Mouse (Mus musculus): Measurements from ENCODE around the gene Sytl1.

DNA sequence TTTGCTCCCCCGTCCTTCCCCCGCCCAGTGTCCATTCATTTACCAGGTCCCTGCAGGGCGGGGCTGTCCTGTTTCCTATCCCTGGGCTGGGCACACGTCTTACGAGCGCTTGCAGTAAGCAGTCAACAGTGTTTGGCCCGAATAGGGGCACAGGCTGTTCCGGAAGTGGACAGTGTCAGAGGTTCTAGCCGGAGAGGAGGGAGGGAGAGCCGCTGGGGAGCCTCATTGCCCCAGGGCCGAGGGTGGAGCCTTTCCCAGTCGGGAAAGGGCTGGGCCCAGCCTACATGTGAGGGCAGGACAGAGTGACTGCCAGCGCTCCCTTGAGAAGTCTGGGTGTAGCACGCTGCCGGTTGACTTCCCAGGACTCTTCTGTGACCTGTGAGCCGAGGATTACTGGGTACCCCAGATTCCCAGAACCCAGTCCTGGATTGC lies 22.4 kb downstream of the Sytl1 start, which contains the start of gene Map3k6:
- TF ChIP-seq CTCF (IDR thresholded peaks at IDR 0.05; ENCODE audit: control insufficient read depth, insufficient read depth, low read length), result no peak
- TF ChIP-seq POLR2A (IDR thresholded peaks at IDR 0.05; ENCODE audit: borderline replicate concordance, control insufficient read depth, low read depth, low read length), result peak; percentile 55; the same call in 1 of the 2 replicates

All from bone marrow, adult 2 months (tissue).